Mouse (Mus musculus) CH12.LX (cell line): ENCODE results near the gene Pigk. TPM values are rescaled to one million over a fixed set of nuclear protein-coding genes. Genes with fewer than 3 reads are reported as not detected.

Experiments
- DNase-seq: peaks from one replicate; pipeline ENCODE4 v3.0.0-alpha.2; 2013; ENCODE audit errors: extremely low read depth
- H3K27ac ChIP-seq: 2 replicates; pipeline ENCODE4 v1.5.1; 2012; ENCODE audit warnings: low read depth, mild to moderate bottlenecking, control low read depth, moderate library complexity; ENCODE audit not compliant: insufficient read depth
- H3K27me3 ChIP-seq: replicated peaks from 2 replicates; pipeline ENCODE3; 2012; ENCODE audit warnings: inconsistent platforms
- H3K36me3 ChIP-seq, 2 experiments: replicated peaks in 1 of 2; 2 replicates each; pipeline versions ENCODE3 to v1.6.1; 2012; ENCODE audit warnings: inconsistent platforms in 1 of 2, low read length in 1 of 2, mild to moderate bottlenecking in 1 of 2, mixed read lengths in 1 of 2, moderate library complexity in 1 of 2; ENCODE audit not compliant: control insufficient read depth in 1 of 2, insufficient read depth in 1 of 2
- H3K4me1 ChIP-seq, 2 experiments: 2 replicates each; pipeline ENCODE4 v1.6.1; 2012; ENCODE audit warnings: inconsistent platforms in 1 of 2, moderate library complexity in 1 of 2; ENCODE audit not compliant: insufficient read depth in 2 of 2, control insufficient read depth in 1 of 2
- H3K4me2 ChIP-seq: 2 replicates; pipeline ENCODE4 v1.6.1; 2012; ENCODE audit warnings: low read depth, mild to moderate bottlenecking, control low read depth; ENCODE audit not compliant: poor library complexity, insufficient read depth, severe bottlenecking
- H3K4me3 ChIP-seq, 3 experiments: fragments of 150-350 bp in 1 of 3; sonication (generic) in 1 of 3; replicated peaks in 1 of 3; 2 replicates each; pipeline versions ENCODE3 to v1.5.1; 2011 to 2012; ENCODE audit warnings: low read depth in 2 of 3, low read length in 2 of 3, mild to moderate bottlenecking in 2 of 3, moderate library complexity in 2 of 3, control low read depth in 1 of 3, improper control_type of control experiment in 1 of 3, inconsistent platforms in 1 of 3, mixed read lengths in 1 of 3; ENCODE audit not compliant: poor library complexity in 1 of 3
- H3K79me2 ChIP-seq: replicated peaks from 2 replicates; pipeline ENCODE4 v1.6.1; 2012; ENCODE audit warnings: mild to moderate bottlenecking, moderate library complexity; ENCODE audit not compliant: control insufficient read depth, poor library complexity, insufficient read depth, severe bottlenecking; ENCODE audit errors: extremely low read depth
- H3K9ac ChIP-seq: 2 replicates; pipeline ENCODE4 v1.6.1; 2012; ENCODE audit warnings: low read depth, mild to moderate bottlenecking, control low read depth, moderate library complexity; ENCODE audit not compliant: insufficient read depth
- H3K9me3 ChIP-seq: replicated peaks from 2 replicates; pipeline ENCODE3; 2012; ENCODE audit warnings: low read length, inconsistent platforms, mixed read lengths
- BHLHE40 ChIP-seq: IDR thresholded peaks from 2 replicates; pipeline ENCODE4 v1.6.1; 2011; ENCODE audit warnings: mild to moderate bottlenecking, low read depth, low read length, improper control_type of control experiment
- CHD1 ChIP-seq: IDR thresholded peaks from 2 replicates; pipeline ENCODE4 v1.6.1; 2012; ENCODE audit warnings: low read depth, low read length, improper control_type of control experiment, inconsistent platforms
- CHD2 ChIP-seq: IDR thresholded peaks from 2 replicates; pipeline ENCODE4 v1.6.1; 2011; ENCODE audit warnings: low read length, improper control_type of control experiment
- E2F4 ChIP-seq: IDR thresholded peaks from 2 replicates; pipeline ENCODE4 v1.6.1; 2011; ENCODE audit warnings: low read depth, low read length, improper control_type of control experiment; ENCODE audit not compliant: insufficient replicate concordance
- ELF1 ChIP-seq: IDR thresholded peaks from 2 replicates; pipeline ENCODE4 v1.6.1; 2014; ENCODE audit warnings: low read depth, mild to moderate bottlenecking, inconsistent platforms, low read length, improper control_type of control experiment
- EP300 ChIP-seq: IDR thresholded peaks from 2 replicates; pipeline ENCODE4 v1.6.1; 2011; ENCODE audit warnings: low read length, improper control_type of control experiment
- ETS1 ChIP-seq: conservative IDR thresholded peaks from 2 replicates; pipeline ENCODE4 v1.6.1; 2012; ENCODE audit warnings: low read depth, mild to moderate bottlenecking, inconsistent platforms, low read length, improper control_type of control experiment, moderate library complexity
- GABPA ChIP-seq: IDR thresholded peaks from 2 replicates; pipeline ENCODE4 v1.6.1; 2012; ENCODE audit warnings: low read depth, low read length, improper control_type of control experiment, inconsistent platforms; ENCODE audit not compliant: insufficient replicate concordance
- HCFC1 ChIP-seq: IDR thresholded peaks from 2 replicates; pipeline ENCODE4 v1.6.1; 2012; ENCODE audit warnings: low read depth, mild to moderate bottlenecking, inconsistent platforms, low read length, improper control_type of control experiment
- IRF4 ChIP-seq: IDR thresholded peaks from 2 replicates; pipeline ENCODE4 v1.6.1; 2014; ENCODE audit warnings: low read depth, mild to moderate bottlenecking, inconsistent platforms, low read length, improper control_type of control experiment
- JUN ChIP-seq: IDR thresholded peaks from 2 replicates; pipeline ENCODE4 v1.6.1; 2011; ENCODE audit warnings: low read depth, mild to moderate bottlenecking, low read length, improper control_type of control experiment, moderate library complexity; ENCODE audit not compliant: insufficient read depth
- KAT2A ChIP-seq: IDR thresholded peaks from 2 replicates; pipeline ENCODE4 v1.6.1; 2012; ENCODE audit warnings: low read length, improper control_type of control experiment, inconsistent platforms; ENCODE audit not compliant: insufficient replicate concordance
- MAFK ChIP-seq: IDR thresholded peaks from 2 replicates; pipeline ENCODE4 v1.6.1; 2011; ENCODE audit warnings: low read length, improper control_type of control experiment; ENCODE audit not compliant: insufficient replicate concordance
- MXI1 ChIP-seq: IDR thresholded peaks from 2 replicates; pipeline ENCODE4 v1.6.1; 2011; ENCODE audit warnings: mild to moderate bottlenecking, low read depth, low read length, improper control_type of control experiment
- MYC ChIP-seq: IDR thresholded peaks from 2 replicates; pipeline ENCODE4 v1.6.1; 2011; ENCODE audit warnings: low read depth, mild to moderate bottlenecking, improper control_type of control experiment, low read length
- PAX5 ChIP-seq: IDR thresholded peaks from 2 replicates; pipeline ENCODE4 v1.6.1; 2012; ENCODE audit warnings: low read length, inconsistent platforms, mixed read lengths
- POLR2A ChIP-seq: IDR thresholded peaks from 2 replicates; pipeline ENCODE4 v1.6.1; 2011; ENCODE audit warnings: low read depth, mild to moderate bottlenecking, improper control_type of control experiment, low read length
- POLR2AphosphoS2 ChIP-seq: IDR thresholded peaks from 2 replicates; pipeline ENCODE4 v1.6.1; 2011; ENCODE audit warnings: low read depth, low read length, improper control_type of control experiment
- RAD21 ChIP-seq: IDR thresholded peaks from 2 replicates; pipeline ENCODE4 v1.6.1; 2011; ENCODE audit warnings: low read depth, mild to moderate bottlenecking, low read length, improper control_type of control experiment, moderate library complexity
- RCOR1 ChIP-seq: conservative IDR thresholded peaks from 2 replicates; pipeline ENCODE4 v1.6.1; 2012; ENCODE audit warnings: low read depth, mild to moderate bottlenecking, inconsistent platforms, low read length, improper control_type of control experiment
- SMC3 ChIP-seq: IDR thresholded peaks from 2 replicates; pipeline ENCODE4 v1.6.1; 2011; ENCODE audit warnings: low read depth, low read length, improper control_type of control experiment
- TBP ChIP-seq: conservative IDR thresholded peaks from 2 replicates; pipeline ENCODE4 v1.6.1; 2011; ENCODE audit warnings: low read depth, low read length, improper control_type of control experiment
- UBTF ChIP-seq: IDR thresholded peaks from 2 replicates; pipeline ENCODE4 v1.6.1; 2012; ENCODE audit warnings: low read depth, mild to moderate bottlenecking, inconsistent platforms, low read length, improper control_type of control experiment, moderate library complexity
- USF1 ChIP-seq: IDR thresholded peaks from 2 replicates; pipeline ENCODE4 v1.6.1; 2014; ENCODE audit warnings: low read depth, mild to moderate bottlenecking, inconsistent platforms, low read length, improper control_type of control experiment
- USF2 ChIP-seq: conservative IDR thresholded peaks from 2 replicates; pipeline ENCODE4 v1.6.1; 2011; ENCODE audit warnings: low read depth, low read length, improper control_type of control experiment
- ZC3H11A ChIP-seq: IDR thresholded peaks from 2 replicates; pipeline ENCODE4 v1.6.1; 2012; ENCODE audit warnings: low read depth, mild to moderate bottlenecking, inconsistent platforms, low read length, improper control_type of control experiment
- ZKSCAN1 ChIP-seq: IDR thresholded peaks from 2 replicates; pipeline ENCODE4 v1.6.1; 2012; ENCODE audit warnings: low read depth, inconsistent platforms, low read length, improper control_type of control experiment, borderline replicate concordance
- ZMIZ1 ChIP-seq: IDR thresholded peaks from 2 replicates; pipeline ENCODE4 v1.6.1; 2012; ENCODE audit warnings: low read depth, mild to moderate bottlenecking, inconsistent platforms, low read length, improper control_type of control experiment
- ZNF384 ChIP-seq: IDR thresholded peaks from 2 replicates; pipeline ENCODE4 v1.6.1; 2012; ENCODE audit warnings: low read depth, low read length, improper control_type of control experiment, inconsistent platforms
- dilution Hi-C: fragments of 300-500 bp; cut with MboI; formaldehyde crosslinking; loops from 2 replicates; pipeline ENCODE4 v1.14.3; 2020; ENCODE audit warnings: low sequenced_read_pairs; ENCODE audit not compliant: extremely low pct_unique_long_range_greater_than_20kb, extremely low pct_ligation_motif_present
- in situ Hi-C: fragments of 300-500 bp; cut with MboI; formaldehyde crosslinking; loops from 3 replicates; pipeline ENCODE4 v1.14.3; 2019; ENCODE audit warnings: low sequenced_read_pairs, low pct_ligation_motif_present, low pct_unique_long_range_greater_than_20kb, mixed read lengths
- polyA plus RNA-seq: library from polyadenylated mRNA; unstranded; fragments of >175 nt; gene quantifications from 2 replicates; pipeline ENCODE4 v1.2.1, GENCODE M21; 2012; ENCODE audit warnings: low read depth; ENCODE audit not compliant: insufficient read length
- total RNA-seq, 2 experiments: library from RNA; depleted of rRNA; stranded (reverse); fragments of 300-350 nt in 1 of 2; fragments of >200 nt in 1 of 2; gene quantifications; 2 replicates each; pipeline ENCODE4 v1.2.3; 2012 to 2014

Gene Pigk
- total and polyA plus RNA-seq, 3 experiments: 56.4 to 79.3 (median 67.5) TPM

DNA sequence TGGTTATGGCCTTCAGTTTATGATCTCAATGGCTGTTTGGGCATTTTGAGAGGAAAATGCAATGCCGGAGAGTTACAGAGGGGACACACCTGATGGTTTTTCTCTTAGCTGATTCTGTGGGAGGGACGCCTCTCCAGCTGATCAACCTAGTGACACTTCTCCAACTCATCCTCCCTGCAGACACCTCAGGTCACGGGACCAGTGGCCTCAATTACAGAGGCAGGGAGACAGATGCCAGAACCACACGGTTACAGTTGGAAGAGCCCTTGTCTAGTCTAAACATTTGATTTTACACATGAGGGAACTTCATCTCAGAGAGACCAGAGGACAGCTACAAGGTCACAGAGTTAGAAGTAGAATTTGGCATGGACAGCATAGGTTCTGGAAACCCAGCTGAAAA, 197.7 kb downstream of the Pigk start:
- peak; percentile 33 for DNase-seq
- Histone ChIP-seq H3K79me2 (no peaks in the 10 kb centered on the region), H3K4me2 (no peak overlapping the region), H3K27me3 (no peaks in the 10 kb centered on the region), H3K4me3 (no peak overlapping the region), H3K9ac (no peak overlapping the region), H3K27ac (peak overlapping the region; percentile 50; the same call in 1 of the 2 replicates), H3K36me3 (no peaks in the 10 kb centered on the region), H3K4me1 (peaks cover 22 to 36% of the 10 kb centered on the region in 2 experiments), H3K9me3 (no peaks in the 10 kb centered on the region)
- dilution Hi-C loops (no loop called here), in situ Hi-C loops (no loop called here)
- TF ChIP-seq ETS1 (0 out of 2 replicates have a peak, but pooled peaks have one; percentile 16), EP300 (0 out of 2 replicates have a peak, but pooled peaks have one; percentile 1), POLR2A (no peak), MYC (no peak)

DNA sequence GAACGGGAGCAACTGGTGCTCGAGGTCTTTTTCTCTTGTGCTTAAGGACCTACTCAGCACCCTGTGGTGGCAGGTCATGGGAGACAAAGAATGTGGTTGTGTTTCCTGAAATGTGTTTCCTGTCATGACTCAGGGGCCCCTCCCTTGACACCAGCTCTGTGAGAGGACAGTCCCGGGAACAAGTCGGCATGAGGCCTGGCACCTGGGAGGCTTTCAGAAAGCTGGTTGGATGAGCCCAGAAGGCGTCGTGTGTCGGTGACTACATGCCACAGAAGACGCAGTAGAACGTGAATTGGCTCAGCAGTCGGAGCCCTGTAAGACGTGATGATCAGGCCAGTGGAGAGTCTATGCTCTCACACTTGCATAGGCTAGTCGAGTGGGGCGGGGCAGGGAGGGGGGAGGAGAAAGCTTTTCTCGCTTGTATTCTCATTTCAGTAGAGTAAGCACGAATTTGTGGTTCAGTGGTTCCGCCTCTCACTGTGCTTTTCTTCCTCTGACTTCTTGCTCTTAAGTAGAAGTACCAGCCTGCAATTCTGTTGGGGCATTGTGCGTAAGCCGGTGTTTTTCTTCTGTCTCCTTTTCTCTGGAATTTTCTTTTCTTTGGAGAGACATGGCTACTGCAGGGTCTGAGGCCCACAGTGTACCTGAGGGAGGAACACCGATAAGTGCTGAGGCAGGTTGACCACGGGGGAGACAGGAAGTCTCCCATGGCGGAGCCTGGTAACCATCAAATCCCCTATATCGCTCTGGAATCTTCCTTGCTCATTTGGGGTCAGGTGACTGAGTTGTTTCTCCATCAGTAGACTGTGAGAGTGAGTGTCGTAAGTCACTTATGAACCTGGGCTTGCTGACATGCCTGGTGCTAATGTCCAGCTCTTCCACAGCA, 198.6 kb downstream of the Pigk start:
- no peaks in the 10 kb centered on the region for H3K9me3 ChIP-seq
- in situ Hi-C loops (no loop called here), dilution Hi-C loops (no loop called here)
- no peaks in the 10 kb centered on the region for H3K27me3 ChIP-seq
- H3K36me3 ChIP-seq: no peaks in the 10 kb centered on the region
- H3K4me1 ChIP-seq: peaks cover 19 to 37% of the 10 kb centered on the region in 2 experiments
- peak overlapping the region; percentile 97 for H3K4me2 ChIP-seq
- peak; percentile 98 for DNase-seq
- peak overlapping the region; percentile 57 for H3K9ac ChIP-seq
- H3K27ac ChIP-seq: peak overlapping the region; percentile 50
- no peaks in the 10 kb centered on the region for H3K79me2 ChIP-seq
- H3K4me3 ChIP-seq: peak overlapping the region; percentile 8 to 42 (median 25)
- TF ChIP-seq BHLHE40 (peak; percentile 95), HCFC1 (peak; percentile 24; the same call in 1 of the 2 replicates), POLR2A (peak; percentile 70), ELF1 (peak; percentile 63), ZKSCAN1 (peak; percentile 51; the same call in 1 of the 2 replicates), RCOR1 (peak; percentile 90), ZC3H11A (no peak), USF2 (no peak; the same call in 1 of the 2 replicates), TBP (0 out of 2 replicates have a peak, but pooled peaks have one; percentile 59), CHD2 (peak; percentile 87), GABPA (no peak), PAX5 (no peak), SMC3 (peak; percentile 33), ZMIZ1 (peak; percentile 52; the same call in 1 of the 2 replicates), RAD21 (no peak; the same call in 1 of the 2 replicates), UBTF (0 out of 2 replicates have a peak, but pooled peaks have one; percentile 47), E2F4 (no peak), MAFK (peak; percentile 84), ETS1 (peak; percentile 93), CHD1 (0 out of 2 replicates have a peak, but pooled peaks have one; percentile 6), JUN (peak; percentile 51; the same call in 1 of the 2 replicates), USF1 (peak; percentile 11; the same call in 1 of the 2 replicates), MXI1 (peak; percentile 62), MYC (peak; percentile 92), IRF4 (peak; percentile 94), KAT2A (no peak), POLR2AphosphoS2 (no peak), ZNF384 (no peak)
